Mouse (Mus musculus) cerebellum, adult 11 months (tissue): Measurements from ENCODE around the gene Dgkh.

Experiments
- DNase-seq: peaks from one replicate; pipeline ENCODE4 v3.0.0; 2022

Gene Dgkh

DNA sequence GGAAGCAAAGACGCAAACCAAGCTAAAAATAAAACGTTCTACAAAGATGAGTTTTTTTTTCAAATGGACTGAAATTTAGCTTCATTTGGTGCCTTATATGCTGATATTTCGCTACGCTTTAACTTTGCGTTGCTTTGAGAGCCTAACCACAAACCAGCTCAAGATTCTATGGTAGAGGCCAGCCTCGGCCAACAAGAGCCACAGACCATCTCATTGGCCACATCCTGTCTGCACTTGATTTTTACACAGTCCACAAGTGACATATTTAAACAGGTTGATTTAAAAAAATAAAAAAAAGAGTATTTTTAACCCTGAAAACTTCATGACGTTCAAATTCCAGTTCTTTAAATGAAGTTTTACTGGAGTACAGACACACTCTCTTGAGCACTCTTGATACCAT is 16.5 kb downstream of the Dgkh start:
- no peak for DNase-seq

DNA sequence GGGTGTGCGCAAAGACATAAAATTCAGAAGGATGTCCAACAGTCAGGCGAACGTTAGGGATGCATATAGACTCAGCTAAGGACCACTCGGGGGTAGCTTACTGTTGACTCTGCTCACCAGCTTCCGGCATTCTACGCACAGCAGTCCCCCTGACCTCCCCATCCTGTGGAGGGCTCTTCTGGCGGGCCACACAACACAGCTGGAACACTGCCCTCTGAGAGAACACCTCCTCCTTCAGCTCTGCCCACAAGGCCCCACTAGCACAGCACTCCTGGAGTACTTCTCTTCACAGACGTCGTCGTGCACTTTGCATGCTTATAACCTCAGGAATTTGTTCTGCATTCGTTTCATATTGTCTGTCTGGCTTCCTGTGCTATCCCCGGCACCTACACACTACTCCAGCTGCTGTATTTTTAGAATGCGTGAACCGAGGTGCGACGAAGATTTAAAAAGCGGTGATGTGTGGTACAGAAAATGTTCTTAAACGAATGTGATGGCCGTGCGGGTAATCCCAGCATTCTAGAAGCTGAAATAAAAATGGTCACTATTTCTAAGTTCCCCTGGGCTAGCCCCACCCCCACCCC is 19.9 kb downstream of the Dgkh start:
- no peak for DNase-seq

DNA sequence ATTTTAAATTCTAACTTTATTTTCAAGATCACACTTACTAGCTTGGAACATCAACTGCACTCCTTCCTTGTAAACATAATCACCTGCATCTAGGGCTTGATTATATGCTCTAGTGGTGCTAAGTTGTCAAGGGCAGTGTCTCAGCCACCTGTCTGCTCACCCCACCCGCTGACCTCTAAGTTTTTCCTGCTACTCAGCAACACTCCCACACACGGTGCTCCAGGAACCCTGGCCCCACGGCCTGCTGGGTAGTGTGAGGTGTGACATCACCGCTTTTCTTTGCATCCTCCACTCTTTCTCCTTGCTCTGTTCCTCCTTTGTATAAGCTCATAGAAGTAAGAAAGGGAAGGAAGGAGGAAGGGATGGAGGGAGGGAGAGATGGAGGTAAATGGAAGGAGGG is 21.9 kb downstream of the Dgkh start:
- DNase-seq = no peak

DNA sequence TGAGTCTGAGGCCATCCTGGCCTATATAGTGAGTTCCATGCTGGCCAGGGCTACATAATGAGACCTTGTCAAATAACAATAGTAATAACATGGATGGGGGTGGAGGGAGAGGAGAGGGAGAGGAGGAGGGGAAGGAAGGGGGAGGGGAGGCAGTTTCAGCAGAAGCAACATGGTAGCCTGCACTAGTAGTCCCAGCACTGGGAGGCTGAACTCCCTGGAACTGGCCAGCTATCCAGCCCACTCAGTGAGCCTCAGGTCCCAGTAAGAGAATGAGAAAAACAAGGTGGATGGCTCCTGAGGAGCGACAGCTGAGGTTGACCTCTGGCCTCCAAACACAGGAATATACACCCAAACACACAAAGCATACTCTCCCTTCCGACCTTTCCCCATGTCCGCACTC is 27.0 kb downstream of the Dgkh start:
- DNase-seq = no peak

DNA sequence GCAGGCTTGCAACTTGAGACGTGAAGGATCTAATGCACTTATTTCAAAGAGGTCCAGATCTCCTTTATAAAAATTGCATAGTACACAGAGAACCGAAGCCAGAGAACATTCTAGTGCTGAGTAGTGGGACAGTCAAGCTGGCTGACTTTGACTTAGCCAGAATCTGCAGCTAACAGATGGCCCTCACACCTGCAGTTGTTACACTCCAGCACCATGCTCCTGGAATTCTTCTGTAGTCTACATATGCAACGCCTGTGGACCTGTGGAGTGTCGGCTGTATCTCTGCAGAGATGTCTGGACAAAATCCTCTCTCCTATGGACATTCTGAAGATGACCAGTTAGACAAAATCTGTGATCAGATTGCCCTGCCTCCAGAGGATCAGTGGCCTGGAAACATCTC is 28.6 kb downstream of the Dgkh start:
- no peak for DNase-seq

DNA sequence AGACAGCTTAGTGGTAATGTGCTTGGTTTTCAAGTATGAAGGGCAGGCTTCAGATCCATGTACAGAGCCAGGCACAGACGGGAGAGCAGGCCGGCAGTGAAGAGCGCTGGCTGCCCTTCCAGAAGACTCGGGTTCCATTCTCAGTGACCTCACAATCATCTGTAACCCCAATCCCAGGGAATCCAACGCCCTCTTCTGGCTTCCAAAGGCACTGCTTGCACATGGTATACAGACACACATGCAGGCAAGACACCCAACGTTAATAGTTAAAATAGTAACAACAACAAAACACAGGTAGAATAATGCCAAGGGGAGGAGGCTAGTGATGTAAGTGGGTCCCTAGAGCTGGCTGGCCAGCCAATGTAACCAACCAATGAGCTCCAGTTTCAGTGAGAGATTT is 29.2 kb downstream of the Dgkh start:
- DNase-seq = no peak

DNA sequence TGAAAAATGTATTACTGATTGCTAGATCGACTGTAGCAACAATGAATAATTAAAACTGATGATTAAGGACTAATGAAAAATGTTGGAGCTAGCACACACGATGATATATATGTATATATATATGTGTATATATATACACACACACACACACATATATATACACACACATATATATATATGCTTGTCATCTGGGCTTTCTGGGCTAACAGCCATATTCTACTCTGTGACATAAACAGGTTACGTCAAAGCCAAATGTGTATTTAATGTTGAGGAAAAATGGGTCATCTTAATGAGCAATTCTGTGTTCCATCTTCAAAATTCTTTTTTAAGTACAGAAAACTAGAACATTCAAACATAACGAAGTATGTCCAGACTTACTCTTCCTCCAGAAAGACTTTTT is 30.5 kb downstream of the Dgkh start:
- no peak for DNase-seq

DNA sequence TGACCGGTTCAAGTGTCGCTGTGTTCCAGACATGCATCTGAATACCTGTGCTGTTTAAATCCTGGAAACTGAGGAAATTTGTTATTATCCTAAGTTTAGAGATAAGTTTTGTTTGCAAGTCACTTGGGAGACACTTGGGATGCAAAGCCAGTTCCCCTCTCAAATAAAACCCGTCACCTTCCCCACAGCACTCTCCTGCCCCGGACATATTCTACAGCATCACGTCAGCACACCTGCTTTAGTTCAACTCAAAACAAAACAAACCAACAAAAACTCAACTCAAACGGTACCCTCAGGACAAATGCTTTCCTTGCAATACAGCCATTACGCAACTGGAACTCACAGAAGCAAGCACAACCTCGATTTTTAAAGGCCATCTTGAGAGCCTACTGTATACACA is 31.1 kb downstream of the Dgkh start:
- no peak for DNase-seq

DNA sequence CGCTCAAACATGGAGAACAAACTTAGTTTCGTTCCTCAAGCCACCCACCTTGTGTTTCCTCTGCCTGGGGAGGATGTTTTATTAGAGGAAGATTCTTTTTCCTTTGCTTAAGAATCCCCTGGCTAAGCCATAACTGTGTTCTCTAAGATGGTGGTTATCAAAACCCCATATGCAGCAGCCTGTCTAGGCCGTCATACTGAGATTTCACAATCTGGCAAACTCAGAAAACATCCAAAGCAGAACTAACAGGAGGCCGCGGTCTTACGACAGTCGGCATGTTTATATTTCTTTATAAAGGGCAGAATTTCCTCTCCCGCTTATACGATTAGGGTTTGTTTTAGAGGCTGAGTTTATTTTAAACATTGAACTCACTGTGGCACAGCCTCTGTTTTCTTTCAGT is 31.5 kb downstream of the Dgkh start:
- no peak for DNase-seq

DNA sequence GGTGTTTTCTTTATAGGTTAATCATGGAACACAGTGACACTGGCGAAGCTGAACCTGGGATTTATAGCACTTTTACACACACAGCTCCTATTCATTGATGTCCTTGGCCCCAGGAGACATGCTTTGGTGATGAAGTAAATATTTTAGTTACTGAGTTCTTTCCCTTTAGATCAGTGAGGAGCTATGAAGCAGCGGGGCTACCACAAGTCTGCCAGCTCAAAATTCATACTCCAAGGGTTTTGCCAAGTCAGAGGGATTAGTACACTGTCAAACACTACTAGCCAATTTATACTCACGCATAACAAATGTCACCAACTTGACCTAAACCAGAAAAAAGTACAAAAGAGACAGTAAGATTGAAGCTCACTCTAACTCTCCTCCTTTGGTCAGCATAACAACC is 32.9 kb downstream of the Dgkh start:
- DNase-seq = no peak

DNA sequence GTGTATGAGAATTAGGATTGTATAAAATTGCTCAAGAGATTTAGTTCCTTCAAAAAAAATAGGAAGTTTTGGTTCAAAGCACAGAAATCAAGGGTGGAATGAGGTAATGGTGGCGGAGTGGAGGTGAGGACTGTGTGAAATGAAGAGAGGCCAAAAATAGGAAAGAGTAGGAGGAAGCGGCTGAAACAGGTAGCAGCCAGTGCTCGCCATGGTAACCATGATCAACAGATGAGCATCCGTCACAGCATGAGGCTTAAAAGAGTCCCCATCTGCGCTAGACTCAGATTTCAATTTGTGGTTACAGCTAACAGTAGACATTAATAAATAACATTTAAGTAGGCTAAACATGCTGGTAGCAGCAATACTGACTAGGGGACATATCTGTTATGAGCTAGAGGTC is 33.4 kb downstream of the Dgkh start:
- DNase-seq = no peak

DNA sequence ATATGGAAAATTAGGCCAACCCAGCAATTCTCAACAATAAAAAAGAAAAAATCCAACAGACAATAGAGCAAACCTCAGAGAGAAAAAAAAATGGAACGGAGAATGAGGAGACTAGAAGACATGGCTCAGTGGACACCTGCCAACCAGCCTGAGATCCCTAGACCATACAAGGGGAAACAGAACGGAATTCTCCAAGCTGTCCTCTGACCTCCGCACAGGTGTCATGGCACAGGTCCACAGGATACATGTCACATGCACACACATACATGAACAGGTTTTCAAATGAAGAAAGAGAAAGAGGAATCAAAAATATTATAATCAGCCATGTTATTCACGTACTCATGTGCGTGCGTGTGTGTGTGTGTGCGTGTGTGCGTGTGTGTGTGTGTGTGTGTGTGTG is 38.5 kb downstream of the Dgkh start:
- no peak for DNase-seq

DNA sequence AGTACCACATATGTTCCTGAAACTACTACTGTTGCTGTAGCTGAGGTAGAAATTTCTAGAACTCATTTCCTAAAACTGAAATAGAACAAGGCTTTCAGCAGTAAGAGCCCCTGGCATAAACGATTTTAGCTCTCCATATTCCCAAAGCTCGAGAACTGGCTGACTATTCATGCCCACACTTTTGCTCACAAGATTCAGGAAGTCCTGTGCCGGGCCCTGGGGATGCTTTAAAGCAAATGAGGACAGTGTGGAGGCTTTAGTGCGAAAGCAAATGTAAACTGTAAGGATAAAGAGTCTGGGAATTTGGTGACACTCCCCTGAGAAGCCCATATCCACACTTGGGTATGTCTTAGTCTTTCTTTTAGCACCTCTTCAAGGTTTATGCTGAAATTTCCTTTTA is 40.0 kb downstream of the Dgkh start:
- no peak for DNase-seq

DNA sequence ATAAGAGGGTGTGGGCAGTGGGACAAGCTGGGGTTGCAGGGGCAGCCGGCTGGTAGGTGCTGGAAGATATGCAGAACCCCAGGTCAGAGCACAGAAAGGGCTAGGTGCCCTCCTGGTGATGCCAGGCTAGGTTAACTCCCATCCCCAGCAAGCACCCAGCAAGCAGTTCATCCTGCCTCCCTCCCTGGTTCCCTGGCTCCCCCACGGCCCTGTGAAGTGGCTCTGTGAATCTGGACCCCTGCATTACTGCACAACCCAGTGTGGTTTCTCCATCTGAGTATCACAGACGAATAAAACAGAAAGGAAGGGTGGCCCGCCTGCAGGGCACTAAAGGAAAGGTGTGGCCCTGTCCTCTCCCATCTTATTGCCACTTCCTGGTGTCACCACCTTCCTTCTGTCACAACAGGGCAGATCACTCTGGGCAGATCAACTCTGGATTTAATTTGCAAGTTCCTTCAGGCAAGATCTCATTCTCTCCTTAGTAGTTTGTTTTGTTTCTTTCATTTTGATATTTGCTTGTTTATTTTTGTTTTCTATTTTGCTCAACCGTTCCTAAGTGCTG is 40.6 kb downstream of the Dgkh start:
- DNase-seq = no peak

DNA sequence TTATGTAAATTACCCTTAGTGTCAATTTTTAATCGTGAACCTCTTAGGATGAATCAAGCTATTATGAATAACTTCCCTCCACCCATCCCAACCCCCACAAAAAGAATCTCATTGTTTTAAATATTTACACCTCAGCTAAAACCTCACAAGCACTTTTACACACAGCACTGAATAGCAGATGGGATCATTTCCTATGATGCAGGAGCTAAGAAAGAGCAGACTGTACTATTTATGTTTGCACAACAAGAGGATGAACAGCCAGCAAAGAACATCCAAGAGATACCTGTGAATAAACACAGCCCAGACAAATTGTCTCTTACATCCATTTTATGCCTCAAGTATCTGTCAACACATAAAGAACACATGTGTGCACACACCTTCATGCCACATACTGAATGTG is 41.7 kb downstream of the Dgkh start:
- no peak for DNase-seq

DNA sequence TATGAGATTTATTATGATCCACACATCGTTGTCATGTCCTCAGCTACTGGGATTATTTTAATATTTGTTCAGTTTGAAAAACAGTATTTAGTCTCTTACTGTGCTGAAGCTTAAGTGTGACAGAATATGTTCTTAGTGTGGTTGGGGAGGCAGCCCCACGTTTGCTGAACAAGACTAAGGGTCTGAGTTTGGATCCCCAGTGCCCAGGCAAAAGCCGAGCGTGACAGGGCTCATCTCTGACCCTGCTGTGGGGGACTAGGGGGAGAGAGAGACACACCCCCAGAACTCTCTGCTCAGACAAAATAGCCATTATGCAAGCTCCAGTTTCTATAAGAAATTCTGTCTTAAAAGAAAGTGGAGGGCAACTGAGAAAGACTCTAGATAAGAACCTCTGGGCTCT is 42.2 kb downstream of the Dgkh start:
- no peak for DNase-seq

DNA sequence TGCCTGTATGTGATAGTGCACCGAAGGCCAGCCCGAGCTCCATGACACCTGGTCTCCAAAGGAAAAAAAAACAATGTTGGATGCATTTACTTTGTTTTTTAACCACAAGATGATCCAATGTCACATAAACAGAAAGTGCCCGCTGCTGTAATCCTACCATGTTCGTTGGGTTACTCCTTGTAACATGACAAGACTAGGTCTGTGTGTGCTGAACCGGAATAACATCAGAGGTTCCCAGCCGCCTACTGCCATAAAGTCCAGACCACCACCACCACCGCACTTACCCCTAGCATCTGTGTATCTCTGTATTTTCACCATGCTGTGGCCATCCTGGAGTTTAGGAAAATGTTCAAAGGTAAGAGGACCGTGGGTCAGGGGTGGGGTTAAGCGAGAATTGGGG is 42.6 kb downstream of the Dgkh start:
- no peak for DNase-seq

DNA sequence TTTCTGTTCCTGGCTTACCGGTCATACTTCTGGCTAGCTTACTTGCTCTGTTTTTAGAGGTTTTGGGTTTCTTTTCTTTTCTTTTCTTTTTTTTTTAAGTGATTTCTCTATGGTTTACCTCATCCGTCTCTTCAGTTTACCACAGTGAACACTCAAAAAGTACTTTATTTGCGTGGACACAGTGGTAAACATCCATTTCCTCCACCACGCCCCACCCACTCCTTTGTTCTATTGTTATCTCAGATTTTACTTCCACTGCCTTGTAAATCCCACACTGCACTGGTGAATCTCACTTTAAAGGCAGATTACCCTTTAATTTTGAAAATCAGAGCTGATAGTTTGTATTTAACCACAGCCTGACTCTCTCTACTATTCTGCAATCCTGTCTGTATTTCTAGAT is 44.9 kb downstream of the Dgkh start:
- no peak for DNase-seq

DNA sequence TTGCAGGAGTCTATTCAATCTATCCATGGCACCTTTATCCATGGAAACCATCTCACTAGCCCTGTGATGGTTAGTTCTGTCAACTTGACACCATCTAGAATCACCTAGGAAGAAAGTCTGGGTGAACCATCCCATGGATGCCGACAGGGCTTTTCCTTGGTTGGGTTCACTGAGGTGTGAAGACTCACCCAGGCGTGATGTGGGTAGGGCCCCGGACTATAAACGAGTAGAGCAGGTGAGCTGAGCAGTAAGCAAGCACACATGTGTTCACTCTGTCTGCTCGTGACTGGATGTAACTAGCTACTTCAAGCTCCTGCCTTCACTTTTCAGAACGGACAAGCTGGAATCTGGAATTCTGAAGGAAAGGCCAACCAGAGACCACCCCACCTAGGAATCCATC is 45.9 kb downstream of the Dgkh start:
- no peak for DNase-seq

DNA sequence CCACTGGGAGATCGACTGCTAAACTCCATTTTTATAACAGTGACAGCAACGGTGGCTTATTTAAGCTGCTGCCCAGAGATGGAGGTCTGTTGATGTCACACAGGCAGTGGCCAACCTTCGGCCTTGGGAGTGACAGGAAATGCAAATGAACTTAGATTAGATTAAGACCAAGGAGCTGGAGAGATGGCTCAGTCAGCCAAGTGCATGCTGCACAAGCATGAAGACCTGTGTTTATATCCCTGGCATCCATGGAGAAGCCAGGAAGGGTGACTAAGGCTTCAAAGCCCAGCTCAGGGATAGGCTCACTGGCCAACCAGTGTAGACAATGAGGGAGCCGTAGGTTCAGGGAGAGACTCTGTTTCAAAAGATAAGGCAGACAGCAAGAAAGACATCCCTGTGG is 48.4 kb downstream of the Dgkh start:
- DNase-seq = no peak

DNA sequence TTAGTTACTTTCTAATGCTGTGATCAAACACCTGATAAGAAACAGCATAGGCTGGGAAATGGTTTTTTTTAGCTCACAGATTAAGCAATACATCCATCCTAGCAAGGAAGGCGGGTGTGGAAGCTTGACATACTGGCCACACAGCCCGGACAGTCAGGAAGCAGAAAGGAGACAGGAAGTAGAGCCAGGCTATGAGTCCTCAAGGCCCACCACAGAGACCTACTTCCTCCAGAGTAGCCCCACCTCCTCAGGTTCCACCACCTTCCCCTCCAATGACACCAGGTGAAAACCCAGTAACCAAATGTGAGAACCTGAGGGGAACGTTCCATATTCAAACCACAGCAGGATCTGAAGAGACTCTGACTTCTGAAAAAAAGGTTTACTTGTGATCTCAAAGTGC is 53.6 kb downstream of the Dgkh start:
- DNase-seq = no peak

DNA sequence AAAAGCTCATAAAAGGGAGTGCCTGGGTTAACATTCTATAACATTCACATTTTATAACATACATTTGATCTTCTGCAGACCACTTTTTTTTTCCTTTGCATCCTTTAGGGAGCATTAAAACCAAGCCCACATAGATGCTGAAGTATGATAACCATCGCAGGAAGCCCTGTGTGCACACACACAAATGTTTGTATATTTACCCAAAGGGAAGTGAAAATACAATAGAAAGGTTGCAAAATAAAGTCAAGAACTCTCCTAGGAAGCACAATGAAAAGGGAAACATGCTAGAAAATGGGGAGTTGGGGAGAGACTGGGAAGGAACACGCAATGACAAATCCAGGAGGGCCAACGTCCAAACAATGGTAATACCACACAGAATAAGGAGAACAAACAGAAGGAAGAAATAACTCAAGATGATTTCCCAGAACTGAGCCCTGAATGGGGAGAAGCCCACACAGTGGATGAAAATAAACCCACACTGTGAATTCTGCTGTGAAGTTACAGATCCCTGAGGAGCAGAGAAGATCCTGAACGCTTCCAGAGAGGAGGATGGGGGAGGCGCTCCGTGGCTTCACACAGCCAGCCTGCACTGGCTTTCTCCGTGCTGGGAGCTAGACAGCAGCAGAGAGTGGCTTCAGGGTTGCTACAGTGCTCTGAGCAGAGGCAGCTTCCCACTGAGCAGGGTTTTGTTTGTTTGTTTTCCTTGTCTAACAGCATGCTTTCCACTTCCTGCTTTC is 54.6 kb downstream of the Dgkh start:
- no peak for DNase-seq

DNA sequence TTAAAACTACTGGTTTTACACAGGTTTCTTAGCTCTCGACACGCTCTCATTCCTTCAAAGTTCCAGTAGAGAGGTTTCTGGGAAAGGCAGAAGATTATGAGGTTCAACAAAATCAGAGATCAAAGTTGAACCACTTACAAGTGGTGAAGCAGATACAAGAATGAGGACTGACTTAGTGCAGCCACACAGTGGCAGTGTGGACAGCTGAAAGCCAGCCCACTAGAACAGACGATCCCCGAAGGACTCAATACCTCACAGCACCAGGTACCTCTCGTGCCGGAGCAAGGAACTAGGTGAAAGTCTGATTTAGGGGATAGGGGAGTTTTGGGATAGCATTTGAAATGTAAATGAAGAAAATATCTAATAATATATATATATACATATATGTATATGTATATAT is 56.1 kb downstream of the Dgkh start:
- no peak for DNase-seq

DNA sequence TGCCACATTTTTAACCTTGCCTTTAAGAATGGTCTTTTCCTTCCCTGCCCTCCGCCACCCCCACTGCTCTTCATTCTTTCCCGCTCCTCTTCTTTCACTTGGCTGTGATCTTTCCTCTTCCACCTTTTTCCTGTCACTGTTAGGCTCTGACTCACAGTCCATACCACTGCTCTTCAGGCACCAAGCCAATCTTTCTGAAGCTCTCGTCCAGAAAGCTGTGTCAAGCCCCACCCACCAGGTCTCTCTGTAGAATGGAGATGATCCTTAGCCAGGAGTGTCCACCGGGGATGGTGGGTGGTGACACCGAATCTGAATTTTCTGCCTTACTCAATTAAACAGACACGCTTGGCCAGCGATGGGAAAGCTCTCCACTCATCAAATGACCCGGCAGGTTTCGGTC is 58.0 kb downstream of the Dgkh start:
- DNase-seq = no peak

DNA sequence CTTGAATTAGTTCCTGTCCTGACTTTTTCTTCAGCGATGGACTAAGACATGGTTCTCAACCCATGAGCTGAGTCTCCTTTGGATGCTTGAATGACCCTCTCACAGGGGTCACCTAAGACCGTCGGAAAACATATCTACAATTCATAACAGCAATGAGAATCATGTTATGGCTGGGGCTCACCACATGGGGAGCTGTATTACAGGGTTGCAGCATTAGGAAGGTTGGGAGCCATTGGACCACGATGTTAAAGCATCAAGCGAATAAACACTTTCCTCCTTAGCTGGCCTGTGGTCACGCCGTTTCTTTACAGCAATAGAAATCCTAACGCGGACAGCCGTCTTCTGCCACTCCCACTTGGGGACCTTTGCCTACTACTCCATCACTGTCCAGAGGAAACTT is 62.6 kb downstream of the Dgkh start:
- DNase-seq = no peak
